Mouse (Mus musculus) urinary bladder, postnatal 36 days (tissue): Measurements from ENCODE around the gene Sh3bgrl2.

Experiments
- DNase-seq, 2 experiments: peaks; one replicate each; pipeline ENCODE4 v3.0.0; 2022; ENCODE audit warnings: low spot score in 2 of 2, mixed read lengths in 1 of 2

The Sh3bgrl2 gene

DNA sequence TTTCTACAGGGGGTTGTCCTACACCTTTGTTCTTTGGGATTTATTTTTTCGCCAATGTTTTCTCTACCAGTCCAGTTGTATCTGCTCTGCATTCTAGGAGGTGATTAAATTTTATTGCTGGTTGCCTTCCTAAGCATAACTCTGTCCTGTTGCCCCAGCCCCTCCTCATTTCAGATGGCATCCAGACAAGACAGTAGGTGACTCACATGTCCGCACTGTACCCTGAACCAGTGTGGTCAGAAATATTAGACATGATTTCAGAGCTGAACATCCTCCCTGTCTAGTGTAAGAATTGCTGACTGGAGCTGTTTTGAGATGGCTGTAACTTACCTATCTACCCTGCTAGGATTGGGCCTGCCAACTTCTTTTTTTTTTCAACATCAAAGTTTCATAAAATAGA lies 40.9 kb downstream of the Sh3bgrl2 start:
- DNase-seq: no peak

DNA sequence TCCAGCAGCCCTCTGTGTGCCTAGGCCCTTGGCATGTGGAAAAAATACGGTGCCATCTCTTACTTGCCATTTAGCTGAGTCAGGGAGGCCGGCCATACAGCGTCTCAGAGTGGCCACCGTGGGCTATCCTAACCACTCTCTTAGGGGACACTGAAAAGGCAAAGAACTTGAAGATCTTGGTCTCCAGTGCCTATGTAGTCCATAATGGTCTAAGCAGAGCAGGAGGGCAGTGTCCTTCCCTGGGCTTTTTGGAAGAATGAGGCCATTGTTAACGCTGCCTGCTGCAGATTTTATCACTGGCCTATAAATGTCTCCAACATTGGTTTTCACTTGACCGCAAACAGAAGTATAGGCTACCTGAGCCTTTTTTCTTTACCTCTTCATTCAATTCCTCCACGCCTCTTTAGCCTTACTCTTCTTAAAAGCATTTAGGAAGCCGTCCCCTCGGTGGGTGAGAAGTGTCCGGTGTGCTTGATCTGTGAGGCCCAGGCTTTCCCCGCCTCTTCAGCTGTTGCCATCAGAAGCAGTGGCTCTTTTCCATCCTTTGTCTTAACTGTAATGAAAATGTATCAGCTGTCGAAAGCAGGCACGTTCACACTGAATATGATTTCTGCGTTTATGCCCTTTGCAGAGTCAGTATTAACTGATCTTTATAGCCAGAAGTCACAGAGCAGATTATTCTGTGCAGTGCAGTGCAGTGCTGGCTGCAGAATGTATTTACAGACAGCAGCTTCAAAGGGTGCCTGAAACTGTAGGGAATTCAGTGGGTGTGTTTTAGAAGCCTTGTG lies 41.7 kb downstream of the Sh3bgrl2 start:
- DNase-seq: no peak

DNA sequence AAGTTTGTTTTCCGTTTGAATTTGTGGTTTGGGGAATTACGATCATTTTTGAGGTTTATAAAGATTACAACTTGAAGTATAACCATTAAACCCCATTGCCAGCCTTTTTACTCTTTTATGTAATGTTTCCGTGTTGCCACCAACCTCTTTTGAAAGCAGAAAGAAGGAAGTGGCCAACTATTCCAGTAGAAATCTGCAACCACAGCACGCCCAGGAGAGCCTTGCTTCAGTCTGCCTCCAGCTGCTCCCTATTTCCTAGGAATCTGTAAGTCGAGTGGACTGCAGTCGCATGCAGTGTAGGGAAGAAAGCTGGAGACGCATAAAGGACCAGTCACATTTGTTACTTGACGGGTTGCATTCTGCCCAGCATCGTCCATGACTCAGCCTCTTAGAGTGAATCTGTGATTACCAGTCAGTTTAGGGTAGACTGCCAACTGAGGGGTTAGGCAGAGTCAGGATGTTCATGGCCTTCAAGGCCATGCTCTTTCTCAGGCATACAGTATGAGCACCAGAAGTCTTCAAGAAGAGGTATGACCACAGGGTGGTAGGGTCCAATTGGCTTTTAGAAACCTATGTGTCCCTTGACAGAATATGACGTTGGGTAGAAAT lies 43.8 kb downstream of the Sh3bgrl2 start:
- no peak for DNase-seq

DNA sequence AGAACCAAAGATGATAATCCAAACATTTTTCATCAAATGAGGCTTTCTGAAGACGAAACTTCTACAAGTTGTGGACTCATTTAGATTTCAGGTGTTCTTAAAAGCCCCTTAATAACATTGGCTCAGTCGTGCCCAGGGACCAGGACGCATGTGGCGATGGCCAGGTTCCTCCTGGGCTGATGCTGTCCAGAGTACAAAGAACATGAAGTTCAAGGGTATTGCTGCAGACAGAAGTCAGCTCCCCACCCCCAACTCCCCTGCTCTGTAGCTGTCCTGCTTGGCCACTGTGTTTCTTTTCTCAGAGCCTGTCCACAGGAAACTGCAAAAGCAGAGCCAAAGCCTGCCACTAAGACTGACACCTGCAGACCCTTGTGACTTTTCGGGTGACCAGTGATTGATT lies 45.7 kb downstream of the Sh3bgrl2 start:
- DNase-seq: no peak

DNA sequence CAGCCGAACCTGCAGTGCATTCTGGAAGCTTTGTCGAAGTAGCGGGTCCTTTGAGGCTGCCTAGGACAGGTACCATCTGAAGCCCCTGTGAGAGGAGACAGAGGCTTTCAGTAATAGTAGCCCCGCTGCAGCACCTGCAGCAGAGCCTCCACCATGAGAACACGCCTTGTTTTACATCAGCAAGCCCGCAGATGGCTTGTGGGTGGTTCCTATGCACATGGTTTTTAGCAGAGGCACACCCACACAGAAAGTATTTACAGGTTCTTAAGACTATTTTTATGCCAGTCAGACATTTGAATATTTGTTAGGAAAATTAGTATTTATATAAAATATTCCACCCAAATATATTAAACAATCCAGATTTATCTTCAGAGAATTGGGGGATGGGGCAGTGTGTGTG lies 48.0 kb downstream of the Sh3bgrl2 start:
- DNase-seq: no peak

DNA sequence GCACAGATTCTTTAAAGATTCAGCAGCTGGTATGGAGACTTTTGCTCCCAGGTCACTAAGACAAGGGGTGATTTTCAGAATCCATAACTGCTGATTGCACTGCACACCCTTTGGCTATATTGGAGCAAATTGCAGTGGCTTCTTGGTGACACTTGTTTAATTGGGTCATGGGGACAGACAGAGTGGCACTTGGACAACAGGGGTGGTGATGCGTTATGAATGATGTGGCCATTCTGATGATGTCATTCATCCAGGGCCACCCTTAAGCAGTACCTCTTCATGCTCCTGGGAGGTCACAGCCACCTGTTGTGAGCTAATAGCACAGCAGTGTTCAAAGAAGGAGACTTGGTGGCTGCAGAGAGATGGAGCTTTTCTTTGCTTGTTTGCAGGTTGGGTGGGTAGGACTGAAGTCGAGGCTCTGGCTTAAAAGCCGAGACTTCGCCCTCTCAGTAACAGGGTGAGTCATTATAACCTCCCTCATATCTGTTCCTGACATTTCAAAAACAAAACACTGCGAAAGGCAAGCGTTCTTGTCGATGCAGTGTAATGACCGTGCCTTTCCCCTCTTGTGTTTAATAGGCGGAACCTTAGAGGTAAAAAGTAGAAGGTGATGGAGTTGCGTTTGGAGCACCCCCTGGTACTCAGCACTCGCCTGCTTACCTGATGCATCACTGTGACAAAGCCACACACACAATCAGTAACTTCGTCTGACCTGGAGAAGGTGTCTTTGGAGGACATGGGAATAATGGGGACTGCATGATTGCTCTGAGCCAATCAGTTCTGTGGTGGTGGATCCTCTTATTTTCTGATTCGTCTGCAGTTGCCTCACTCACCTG lies 48.7 kb downstream of the Sh3bgrl2 start:
- no peak for DNase-seq

DNA sequence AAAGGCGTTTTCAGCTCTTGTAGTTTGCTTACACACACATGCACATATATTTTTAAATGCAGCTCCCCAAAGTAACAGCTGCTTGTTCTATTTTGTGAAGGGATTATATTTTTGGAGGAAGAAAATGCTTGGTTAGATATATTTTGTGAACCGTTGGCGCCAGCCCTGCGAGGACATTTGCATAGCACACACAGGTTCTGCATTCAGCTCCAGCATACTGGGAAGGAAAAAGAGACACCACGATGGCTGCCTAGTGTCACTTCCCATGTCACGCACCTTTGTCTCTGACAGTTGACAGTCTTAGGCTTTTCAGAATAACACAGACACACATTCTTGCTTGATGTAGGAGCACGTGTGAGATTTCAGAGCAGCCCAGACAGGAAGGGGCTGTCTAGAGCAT lies 49.9 kb downstream of the Sh3bgrl2 start:
- no peak for DNase-seq

DNA sequence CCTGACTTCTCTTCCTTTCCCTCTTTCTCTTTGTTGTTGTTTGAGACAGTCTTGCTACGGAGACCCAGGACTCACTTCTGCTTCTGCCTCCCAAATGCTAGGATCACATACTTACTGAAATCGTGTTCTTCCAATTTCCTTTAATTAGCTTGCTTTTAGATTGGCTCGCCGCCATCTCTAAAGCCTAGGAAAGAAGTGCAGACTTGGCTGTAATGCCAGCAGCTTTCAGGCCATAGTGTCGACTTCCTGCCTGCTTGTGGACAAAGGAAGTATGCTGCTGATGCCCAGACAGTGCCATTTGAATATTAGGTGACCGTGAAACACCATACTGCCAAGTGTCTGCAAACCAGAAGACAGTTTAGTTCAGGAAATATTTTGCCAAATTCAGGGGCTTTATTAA lies 51.4 kb downstream of the Sh3bgrl2 start:
- DNase-seq: no peak

DNA sequence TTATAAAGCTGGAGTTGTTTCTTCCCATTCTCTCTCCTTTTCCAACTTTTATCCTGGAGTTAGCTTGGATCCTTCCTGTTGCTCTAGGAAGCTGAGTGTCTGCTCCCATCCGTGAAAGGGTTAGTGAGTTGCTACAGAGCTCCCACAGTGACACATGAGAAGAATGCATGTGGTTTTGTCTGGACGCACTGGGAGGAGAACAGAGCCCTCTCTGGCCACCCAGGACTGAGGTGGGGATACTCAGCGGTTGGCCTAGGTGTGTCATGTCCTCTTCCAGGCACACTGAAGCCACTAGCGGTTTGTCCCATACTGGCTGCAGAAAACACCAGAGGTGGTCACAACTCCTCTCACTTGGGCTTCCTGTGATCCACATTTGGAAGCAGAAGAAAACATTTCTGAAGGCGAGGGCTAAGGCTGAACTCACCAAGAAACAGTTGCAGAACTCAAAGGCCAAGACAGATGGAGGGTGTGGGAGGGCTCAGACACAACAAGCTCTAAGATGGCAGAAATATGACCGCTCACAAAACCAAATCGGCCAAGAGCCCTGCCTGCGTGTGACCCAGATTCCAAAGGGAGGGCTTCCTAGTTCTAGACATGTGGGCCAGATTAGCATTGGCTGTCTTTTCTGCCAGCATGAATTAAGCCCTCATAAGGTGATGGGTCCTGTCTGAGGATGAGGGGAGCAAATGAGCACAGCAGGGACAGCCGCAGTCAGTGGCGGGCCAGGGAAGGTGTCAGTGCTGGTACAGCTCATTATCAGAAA lies 52.3 kb downstream of the Sh3bgrl2 start:
- no peak for DNase-seq

DNA sequence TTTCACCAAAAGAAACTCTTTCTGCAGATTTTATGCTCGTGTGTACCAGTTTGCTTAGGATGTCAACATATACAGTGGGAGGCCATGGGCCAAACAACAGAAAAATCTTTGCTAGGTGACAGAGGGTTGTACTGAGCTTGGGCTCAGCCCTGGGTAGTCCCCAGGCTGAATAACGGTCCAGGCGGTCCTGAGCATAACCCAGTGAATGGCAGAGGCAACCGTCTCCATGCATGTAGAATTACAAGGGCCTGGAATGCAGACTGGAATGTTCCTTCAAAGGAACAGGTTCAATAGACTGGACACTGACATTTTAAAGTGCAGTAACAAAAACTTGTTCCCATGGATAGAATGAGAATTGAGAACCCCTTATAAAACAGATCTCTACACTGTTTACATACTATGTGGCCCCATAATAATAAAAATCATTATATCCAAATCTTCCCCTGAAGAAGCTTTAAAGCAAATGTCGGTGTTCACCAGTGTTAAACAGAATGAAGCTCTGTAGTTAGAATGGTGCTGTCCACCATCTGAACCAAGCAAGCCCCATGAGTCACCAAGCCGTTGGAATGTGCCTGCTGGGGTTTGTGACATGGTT lies 54.1 kb downstream of the Sh3bgrl2 start:
- DNase-seq: no peak

DNA sequence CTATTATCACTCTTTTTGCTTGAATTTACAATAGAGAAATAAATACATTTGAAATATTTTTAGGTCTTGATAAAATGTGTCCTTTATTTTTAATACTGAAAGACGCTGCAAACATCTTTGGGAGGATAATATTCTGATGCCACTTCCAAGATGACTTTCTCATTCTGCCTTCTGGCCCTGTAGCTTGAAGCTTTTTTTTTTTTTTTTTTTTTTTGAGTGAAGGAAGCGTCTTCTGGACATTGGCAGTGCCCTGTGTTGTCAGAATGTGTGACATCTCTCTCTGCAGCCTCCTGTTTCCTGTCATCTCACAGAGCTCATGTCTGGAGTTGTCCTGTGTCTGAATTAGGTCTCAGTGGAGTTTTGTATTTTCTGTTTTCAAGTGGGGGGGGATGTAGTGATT lies 55.0 kb downstream of the Sh3bgrl2 start:
- DNase-seq: no peak

DNA sequence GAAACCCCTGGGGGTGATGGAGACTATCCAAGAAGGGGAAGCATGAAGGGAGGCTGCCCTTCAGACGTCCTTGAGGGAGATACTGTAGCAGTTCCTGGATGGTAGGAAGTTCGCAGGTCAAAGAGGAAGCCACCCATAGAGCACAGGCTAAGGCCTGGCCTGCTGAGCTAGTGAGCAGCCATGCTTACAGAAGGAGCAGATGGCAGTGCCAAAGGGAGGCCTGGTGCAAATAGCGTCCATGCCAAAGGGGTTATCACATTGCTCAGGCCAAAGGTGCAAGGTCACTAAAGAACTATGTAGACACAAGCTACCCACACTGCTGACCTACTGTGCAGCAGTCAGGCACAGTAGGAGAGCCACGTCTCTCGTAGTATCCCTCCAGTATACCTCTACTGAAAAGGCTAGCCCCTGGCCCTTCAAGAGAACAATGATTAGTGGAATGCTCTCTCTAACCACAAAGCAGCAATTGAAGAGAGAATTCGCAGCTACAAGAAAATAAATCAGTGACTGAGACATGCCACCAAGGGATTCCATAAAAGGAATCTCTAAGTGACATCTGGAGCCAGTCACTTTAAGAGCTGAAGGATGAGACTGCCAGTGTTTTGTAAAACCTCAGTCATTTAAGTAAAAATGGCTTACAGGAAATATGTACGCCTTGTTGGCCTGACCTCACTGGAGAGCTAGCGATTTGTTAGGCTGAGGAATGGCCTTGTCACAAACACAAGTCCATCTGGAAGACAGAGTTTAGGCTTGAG lies 57.9 kb downstream of the Sh3bgrl2 start:
- no peak for DNase-seq

DNA sequence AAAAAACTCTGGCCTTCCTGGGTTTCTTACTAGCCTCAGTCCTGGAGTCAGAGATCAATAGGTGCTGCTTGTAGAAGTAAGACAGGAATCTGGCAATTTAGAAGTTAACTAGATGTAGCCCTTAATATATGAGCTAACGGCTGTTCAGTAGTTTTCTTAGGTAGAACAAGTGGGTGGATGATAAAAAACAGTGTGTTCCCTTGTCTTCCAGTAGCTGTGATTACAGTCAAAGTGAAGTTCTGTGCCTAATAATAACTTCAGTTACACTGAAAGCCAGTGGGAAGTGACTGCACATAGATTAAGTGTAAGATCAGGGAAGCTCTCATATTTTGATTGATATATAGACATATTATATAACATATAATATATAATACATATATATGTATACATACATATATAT lies 60.0 kb downstream of the Sh3bgrl2 start:
- no peak for DNase-seq

DNA sequence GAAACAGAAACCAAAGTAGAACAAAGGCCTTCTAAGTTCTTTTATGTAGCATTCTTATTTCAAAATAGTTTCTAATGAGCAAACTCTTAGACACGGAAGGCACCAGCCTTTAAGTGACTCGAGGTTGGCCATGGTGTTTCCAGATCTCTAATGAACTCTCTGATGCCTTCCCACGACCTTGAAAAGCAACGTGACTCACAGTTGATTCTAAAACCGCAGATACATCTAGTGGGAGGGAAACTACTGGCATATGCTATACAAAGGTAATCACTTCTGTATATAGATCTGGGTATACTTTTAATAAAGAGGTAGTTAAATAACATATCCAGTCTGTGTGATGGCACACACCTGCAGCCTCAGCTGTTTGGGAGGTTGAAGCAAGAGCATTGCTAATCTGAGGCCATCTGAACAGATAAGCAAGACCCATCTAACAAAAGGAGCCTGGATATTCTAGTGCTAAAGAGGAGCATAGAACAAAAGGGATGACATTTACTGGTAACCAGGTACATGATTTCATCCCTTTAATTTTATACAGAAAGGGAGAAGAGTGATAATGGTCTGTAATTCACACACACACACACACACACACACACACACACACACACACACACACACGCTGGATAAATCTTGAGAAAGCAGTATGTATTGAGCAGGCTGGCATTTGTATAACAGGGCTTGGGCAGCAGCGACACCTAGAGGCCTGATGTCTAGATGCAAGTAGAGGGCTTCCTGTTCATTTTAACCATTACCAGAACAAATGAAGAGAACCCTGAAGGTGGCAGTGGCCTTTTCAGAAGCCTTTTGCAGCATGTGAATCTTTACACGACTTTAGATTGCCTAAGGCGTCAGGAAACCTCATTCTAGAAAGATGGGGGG lies 61.5 kb downstream of the Sh3bgrl2 start:
- peak; percentile 67 to 72 for DNase-seq

DNA sequence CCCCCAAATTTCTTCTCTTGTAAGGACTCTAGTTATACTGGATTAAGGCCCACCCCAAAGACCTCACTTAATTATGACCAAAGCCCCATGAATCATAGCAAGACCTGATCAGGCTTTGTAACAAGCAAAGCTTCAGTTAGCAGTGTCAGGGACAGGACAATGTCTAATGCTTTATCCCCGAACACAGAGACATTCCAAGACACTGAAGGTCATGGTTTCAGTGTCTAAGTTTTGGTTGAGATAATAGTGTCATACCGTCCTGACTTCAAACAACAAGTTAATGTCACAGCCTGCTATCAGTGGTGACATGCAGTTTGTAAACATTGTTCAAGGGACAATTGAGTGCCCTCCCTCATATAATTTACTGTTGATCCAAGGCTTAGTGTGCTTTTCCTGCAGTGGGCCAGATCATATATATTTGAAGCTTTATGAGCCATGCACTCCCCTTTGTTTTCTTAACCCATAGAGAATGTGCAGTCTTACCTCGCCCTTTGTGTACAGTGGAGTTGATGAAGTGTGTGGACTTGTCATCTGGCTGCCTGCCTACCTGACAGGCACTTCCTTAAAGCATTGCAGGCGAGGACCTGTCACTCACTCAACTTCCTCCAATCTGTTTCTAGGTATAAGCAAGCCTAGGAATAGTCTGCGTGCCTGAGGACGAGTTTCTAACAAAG lies 67.9 kb downstream of the Sh3bgrl2 start:
- DNase-seq: peak; percentile 23

DNA sequence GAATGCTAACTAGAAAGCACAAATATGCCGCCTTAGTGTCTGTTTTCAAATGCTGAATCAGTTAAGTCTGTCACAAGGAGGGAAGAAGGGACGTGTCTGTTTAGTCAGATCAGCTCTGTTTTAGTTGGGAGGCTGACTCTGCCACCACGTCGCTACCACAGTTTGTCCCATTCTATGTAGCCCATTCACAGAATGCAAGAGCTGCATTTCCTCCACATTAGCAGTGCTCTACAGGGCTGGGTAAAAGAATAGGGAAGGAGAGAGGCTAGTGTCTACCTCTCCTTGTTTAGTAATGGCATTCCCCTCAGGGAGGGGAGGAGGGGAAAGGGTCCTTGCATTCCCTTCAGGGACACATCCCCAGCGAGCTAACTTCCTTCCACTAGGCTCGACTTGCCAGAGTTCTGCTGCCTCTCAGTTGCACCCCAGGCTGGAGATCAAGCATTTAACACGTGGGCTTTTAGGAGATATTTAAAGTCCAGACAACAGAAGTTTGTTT lies 68.5 kb downstream of the Sh3bgrl2 start:
- DNase-seq: no peak

DNA sequence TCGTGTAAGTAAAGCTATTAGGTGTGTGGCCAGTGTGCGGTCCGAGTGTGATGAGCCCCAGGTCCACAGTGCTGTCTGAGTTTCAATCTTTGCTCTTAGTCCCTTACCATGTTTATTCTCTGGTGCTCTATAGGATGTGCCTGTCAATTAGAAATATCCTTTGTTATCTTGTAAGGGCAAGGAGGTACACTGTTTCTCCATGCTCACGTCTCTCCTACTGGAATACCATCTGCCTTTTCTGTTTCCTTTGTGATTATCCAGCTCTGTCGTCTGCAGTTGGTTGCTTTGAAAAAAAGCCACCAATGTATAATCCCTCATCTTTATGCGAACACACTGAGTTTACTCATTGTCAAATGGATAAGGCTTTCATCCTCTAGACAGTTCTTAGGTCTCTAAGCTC lies 75.3 kb downstream of the Sh3bgrl2 start:
- DNase-seq: no peak

DNA sequence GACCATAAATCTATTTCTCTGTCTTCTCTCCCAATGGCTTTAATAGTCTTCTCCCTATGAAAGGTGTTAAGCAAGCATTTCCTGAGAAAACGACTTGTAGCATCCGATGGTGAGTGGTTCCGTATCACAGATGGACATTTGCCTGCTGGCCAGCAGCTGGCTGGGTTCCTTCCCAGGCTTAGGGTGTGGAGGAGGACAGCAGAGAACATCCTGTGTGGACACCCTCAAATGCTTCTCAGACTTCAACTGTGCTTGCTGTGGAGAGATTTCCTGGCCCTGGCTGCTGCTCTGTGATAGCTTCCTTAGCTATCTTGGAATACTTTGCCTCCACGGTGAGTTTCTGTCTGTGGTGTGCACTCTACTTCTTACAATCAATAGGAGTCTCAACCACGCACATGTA lies 76.1 kb downstream of the Sh3bgrl2 start:
- peak in 1 of 2 experiments; percentile 3 for DNase-seq

DNA sequence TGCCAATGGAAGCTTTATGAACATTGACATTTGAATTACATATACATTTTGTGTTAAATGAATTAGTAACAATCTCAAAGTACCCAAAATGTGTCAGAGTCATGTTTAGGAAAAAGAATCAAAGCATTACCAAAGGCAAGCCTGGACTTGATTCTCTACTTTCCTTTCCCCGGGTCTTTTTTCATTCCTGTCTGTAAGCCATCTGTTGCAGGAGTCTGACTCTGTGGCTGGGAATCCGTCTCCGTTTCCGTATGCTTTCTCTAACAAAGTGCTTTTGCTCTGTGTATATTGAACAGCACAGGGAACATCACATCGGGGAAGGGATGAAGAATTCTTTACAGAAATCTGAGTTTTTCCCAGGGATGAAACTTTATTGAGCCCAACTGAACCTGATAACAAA lies 77.0 kb downstream of the Sh3bgrl2 start:
- no peak for DNase-seq
